Mouse (Mus musculus) ES-Bruce4 (cell line): ENCODE measurements around the gene Lrig1.

ENCODE experiments used
- CTCF ChIP-seq: IDR thresholded peaks from one replicate; pipeline ENCODE4 v1.8.1; 2011; ENCODE audit warnings: low read depth, low read length
- POLR2A ChIP-seq: IDR thresholded peaks from one replicate; pipeline ENCODE4 v1.8.1; 2011; ENCODE audit warnings: low read length; ENCODE audit not compliant: insufficient read depth

DNA sequence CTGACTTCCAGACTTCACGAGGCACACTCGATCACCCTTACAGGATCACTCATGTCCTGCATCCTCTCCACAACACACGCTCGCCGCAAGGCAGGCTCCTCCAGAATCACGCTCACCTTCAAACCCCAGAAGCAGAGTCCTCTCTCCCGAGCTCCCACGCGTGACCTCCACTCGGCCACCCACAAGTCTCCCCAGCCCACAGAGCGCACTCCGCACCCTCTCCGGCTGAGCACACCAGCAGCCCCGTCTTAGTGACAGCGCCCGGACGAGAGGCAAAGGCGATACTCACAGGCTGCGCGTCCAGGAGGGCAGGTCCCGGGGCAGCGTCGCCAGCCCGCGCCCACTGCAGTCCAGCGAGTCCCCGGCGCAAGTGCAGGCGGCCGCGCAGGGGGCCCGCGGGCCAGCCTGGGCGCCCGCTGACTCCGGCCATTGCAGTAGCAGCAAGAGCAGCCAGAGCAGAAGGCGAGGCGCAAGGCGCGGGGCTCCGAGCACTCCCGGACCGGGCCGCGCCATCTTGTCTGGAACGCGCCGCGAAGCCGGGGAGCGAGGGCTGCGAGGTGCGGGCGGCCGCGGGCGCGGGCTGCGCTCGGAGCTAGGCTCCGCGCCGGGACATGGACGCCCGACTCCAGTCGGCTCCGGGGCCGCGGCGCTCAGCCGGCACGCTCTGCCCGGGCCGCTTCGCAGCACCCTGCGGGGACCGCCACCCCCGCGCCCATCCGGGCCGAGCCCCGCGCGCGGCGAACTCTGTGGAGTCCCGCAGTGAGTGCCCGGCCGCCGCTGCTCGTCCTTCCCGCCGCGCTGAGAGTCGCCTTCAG lies 578 bp downstream of the Lrig1 start:
- no peak for TF ChIP-seq POLR2A
- no peak for TF ChIP-seq CTCF
